Mouse (Mus musculus): ENCODE data around the gene Trpm8. TPM values are rescaled to one million over a fixed set of nuclear protein-coding genes. Genes with fewer than 3 reads are reported as not detected.

Gene Trpm8
- polyA plus RNA-seq, 1 experiment from 2014 or later = not detected

- WGBS = 56% methylated on average over 6 of the region's 6 CpGs
- H3K4me3 ChIP-seq (ENCODE audit: low read length) = no peak overlapping the region
- H3K4me2 ChIP-seq (replicated peaks; ENCODE audit: low read depth, low read length) = no peak overlapping the region
- H3K36me3 ChIP-seq (ENCODE audit: control insufficient read depth, insufficient read depth, low read length) = no peaks in the 10 kb centered on the region
- H3K4me1 ChIP-seq (ENCODE audit: control insufficient read depth, insufficient read depth, low read length) = no peaks in the 10 kb centered on the region
- H3K27ac ChIP-seq (ENCODE audit: low read depth, low read length) = no peak overlapping the region
- H3K27me3 ChIP-seq (ENCODE audit: control insufficient read depth, insufficient read depth, low read length) = no peaks in the 10 kb centered on the region
- no peaks in the 10 kb centered on the region for H3K9me3 ChIP-seq (ENCODE audit: control insufficient read depth, low read length)
- no peak overlapping the region for H3K9ac ChIP-seq (ENCODE audit: low read depth, low read length)
- ATAC-seq (ENCODE audit: low FRiP score, low TSS enrichment) = peak; percentile 80
Observed at GRCm38 (mm10) chr1:88357458-88358090, 80.1 kb downstream of the Trpm8 start.

GRCm38 (mm10) chr1:88358102-88358654, 80.7 kb downstream of the Trpm8 start:
- Histone ChIP-seq H3K4me1 (ENCODE audit: control insufficient read depth, insufficient read depth, low read length) (no peaks in the 10 kb centered on the region), H3K9me3 (ENCODE audit: control insufficient read depth, low read length) (no peaks in the 10 kb centered on the region), H3K27me3 (ENCODE audit: control insufficient read depth, insufficient read depth, low read length) (no peaks in the 10 kb centered on the region), H3K4me3 (ENCODE audit: low read length) (no peak overlapping the region), H3K36me3 (ENCODE audit: control insufficient read depth, insufficient read depth, low read length) (no peaks in the 10 kb centered on the region), H3K27ac (ENCODE audit: low read depth, low read length) (no peak overlapping the region), H3K9ac (ENCODE audit: low read depth, low read length) (no peak overlapping the region), H3K4me2 (replicated peaks; ENCODE audit: low read depth, low read length) (no peak overlapping the region)
- 0 out of 2 replicates have a peak, but pooled peaks have one; percentile 41 for ATAC-seq (ENCODE audit: low FRiP score, low TSS enrichment)
- 68% methylated on average over 7 of the region's 7 CpGs for WGBS

GRCm38 (mm10) chr1:88361085-88361484, 83.6 kb downstream of the Trpm8 start:
- Histone ChIP-seq H3K9ac (ENCODE audit: low read depth, low read length) (no peak overlapping the region), H3K27me3 (ENCODE audit: control insufficient read depth, insufficient read depth, low read length) (no peaks in the 10 kb centered on the region), H3K4me2 (replicated peaks; ENCODE audit: low read depth, low read length) (no peak overlapping the region), H3K4me3 (ENCODE audit: low read length) (no peak overlapping the region), H3K36me3 (ENCODE audit: control insufficient read depth, insufficient read depth, low read length) (no peaks in the 10 kb centered on the region), H3K4me1 (ENCODE audit: control insufficient read depth, insufficient read depth, low read length) (no peaks in the 10 kb centered on the region), H3K9me3 (ENCODE audit: control insufficient read depth, low read length) (no peaks in the 10 kb centered on the region), H3K27ac (ENCODE audit: low read depth, low read length) (no peak overlapping the region)
- no peak for ATAC-seq (ENCODE audit: low FRiP score, low TSS enrichment)
- WGBS = 88% methylated on average over 4 of the region's 4 CpGs

- Histone ChIP-seq H3K36me3 (ENCODE audit: control insufficient read depth, insufficient read depth, low read length) (no peaks in the 10 kb centered on the region), H3K4me1 (ENCODE audit: control insufficient read depth, insufficient read depth, low read length) (no peaks in the 10 kb centered on the region), H3K4me2 (replicated peaks; ENCODE audit: low read depth, low read length) (no peak overlapping the region), H3K9me3 (ENCODE audit: control insufficient read depth, low read length) (no peaks in the 10 kb centered on the region), H3K9ac (ENCODE audit: low read depth, low read length) (no peak overlapping the region), H3K4me3 (ENCODE audit: low read length) (no peak overlapping the region), H3K27ac (ENCODE audit: low read depth, low read length) (no peak overlapping the region), H3K27me3 (ENCODE audit: control insufficient read depth, insufficient read depth, low read length) (no peaks in the 10 kb centered on the region)
- no peak for ATAC-seq (ENCODE audit: low FRiP score, low TSS enrichment)
- 80% methylated on average over 11 of the region's 11 CpGs for WGBS
Observed at GRCm38 (mm10) chr1:88366881-88367644, 89.6 kb downstream of the Trpm8 start.

GRCm38 (mm10) chr1:88378446-88378845, 101.0 kb downstream of the Trpm8 start:
- Histone ChIP-seq H3K27me3 (ENCODE audit: control insufficient read depth, insufficient read depth, low read length) (no peaks in the 10 kb centered on the region), H3K9ac (ENCODE audit: low read depth, low read length) (no peak overlapping the region), H3K4me1 (ENCODE audit: control insufficient read depth, insufficient read depth, low read length) (no peaks in the 10 kb centered on the region), H3K9me3 (ENCODE audit: control insufficient read depth, low read length) (peaks cover 6% of the 10 kb centered on the region; the same call in 1 of the 2 replicates), H3K36me3 (ENCODE audit: control insufficient read depth, insufficient read depth, low read length) (no peaks in the 10 kb centered on the region), H3K4me2 (replicated peaks; ENCODE audit: low read depth, low read length) (no peak overlapping the region), H3K4me3 (ENCODE audit: low read length) (no peak overlapping the region), H3K27ac (ENCODE audit: low read depth, low read length) (no peak overlapping the region)
- ATAC-seq (ENCODE audit: low FRiP score, low TSS enrichment) = no peak
- WGBS = 94% methylated on average over 1 of the region's 1 CpGs

GRCm38 (mm10) chr1:88391632-88392031, 114.2 kb downstream of the Trpm8 start:
- H3K27ac ChIP-seq (ENCODE audit: low read depth, low read length) = no peak overlapping the region
- H3K9ac ChIP-seq (ENCODE audit: low read depth, low read length) = no peak overlapping the region
- no peaks in the 10 kb centered on the region for H3K27me3 ChIP-seq (ENCODE audit: control insufficient read depth, insufficient read depth, low read length)
- no peaks in the 10 kb centered on the region for H3K4me1 ChIP-seq (ENCODE audit: control insufficient read depth, insufficient read depth, low read length)
- ATAC-seq (ENCODE audit: low FRiP score, low TSS enrichment) = no peak
- no peaks in the 10 kb centered on the region for H3K36me3 ChIP-seq (ENCODE audit: control insufficient read depth, insufficient read depth, low read length)
- H3K4me2 ChIP-seq (replicated peaks; ENCODE audit: low read depth, low read length) = no peak overlapping the region
- no peak overlapping the region for H3K4me3 ChIP-seq (ENCODE audit: low read length)
- WGBS = 77% methylated on average over 4 of the region's 4 CpGs
- no peaks in the 10 kb centered on the region for H3K9me3 ChIP-seq (ENCODE audit: control insufficient read depth, low read length)

GRCm38 (mm10) chr1:88393321-88393720, 115.9 kb downstream of the Trpm8 start:
- Histone ChIP-seq H3K27ac (ENCODE audit: low read depth, low read length) (no peak overlapping the region), H3K4me2 (replicated peaks; ENCODE audit: low read depth, low read length) (no peak overlapping the region), H3K36me3 (ENCODE audit: control insufficient read depth, insufficient read depth, low read length) (no peaks in the 10 kb centered on the region), H3K9me3 (ENCODE audit: control insufficient read depth, low read length) (no peaks in the 10 kb centered on the region), H3K27me3 (ENCODE audit: control insufficient read depth, insufficient read depth, low read length) (no peaks in the 10 kb centered on the region), H3K9ac (ENCODE audit: low read depth, low read length) (no peak overlapping the region), H3K4me1 (ENCODE audit: control insufficient read depth, insufficient read depth, low read length) (no peaks in the 10 kb centered on the region), H3K4me3 (ENCODE audit: low read length) (no peak overlapping the region)
- no peak for ATAC-seq (ENCODE audit: low FRiP score, low TSS enrichment)
- 88% methylated on average over 5 of the region's 5 CpGs for WGBS

- no peaks in the 10 kb centered on the region for H3K27me3 ChIP-seq (ENCODE audit: control insufficient read depth, insufficient read depth, low read length)
- no peak for ATAC-seq (ENCODE audit: low FRiP score, low TSS enrichment)
- no peaks in the 10 kb centered on the region; the same call in 1 of the 2 replicates for H3K4me1 ChIP-seq (ENCODE audit: control insufficient read depth, insufficient read depth, low read length)
- H3K4me3 ChIP-seq (ENCODE audit: low read length) = no peak overlapping the region
- no peak overlapping the region for H3K9ac ChIP-seq (ENCODE audit: low read depth, low read length)
- WGBS = 61% methylated on average over 3 of the region's 3 CpGs
- H3K4me2 ChIP-seq (replicated peaks; ENCODE audit: low read depth, low read length) = no peak overlapping the region
- H3K27ac ChIP-seq (ENCODE audit: low read depth, low read length) = no peak overlapping the region
- H3K9me3 ChIP-seq (ENCODE audit: control insufficient read depth, low read length) = no peaks in the 10 kb centered on the region
- H3K36me3 ChIP-seq (ENCODE audit: control insufficient read depth, insufficient read depth, low read length) = no peaks in the 10 kb centered on the region
Observed at GRCm38 (mm10) chr1:88403378-88403777, 125.9 kb downstream of the Trpm8 start.

Measured in kidney, embryonic 14.5 days (tissue).